Comparison of ENCODE assay signal across 8 mouse cellular contexts in the genomic region with DNA sequence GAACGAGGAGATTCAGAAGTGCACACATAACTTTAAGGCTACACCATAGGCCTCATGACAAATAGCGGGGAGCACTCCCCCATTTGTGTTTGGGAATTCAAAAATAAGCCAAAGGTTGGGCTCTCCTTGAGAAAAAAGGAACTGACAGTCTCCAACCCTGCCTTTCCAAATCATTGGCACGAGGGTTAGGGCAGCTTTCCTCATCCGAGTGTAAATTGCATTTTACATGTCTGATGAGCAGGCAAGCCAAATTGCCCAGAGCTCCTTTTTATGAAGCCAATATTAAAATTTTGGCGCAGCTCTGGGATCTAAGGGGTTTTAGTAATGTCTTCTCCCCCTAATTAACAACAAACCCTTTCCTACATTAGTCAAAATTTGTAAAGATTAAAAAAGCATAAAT. TPM values are rescaled to one million over a fixed set of nuclear protein-coding genes. Genes with fewer than 3 reads are reported as not detected.
DNase-seq lines count a peak whose midpoint lies in the region; ATAC-seq and TF ChIP-seq lines count a peak whose summit lies in the region.

No protein-coding gene starts in this region.

- no peak overlapping the region for H3K27ac ChIP-seq in lung, embryonic 16.5 days (ENCODE audit: low read length)
- H3K27ac ChIP-seq in intestine, embryonic 16.5 days (ENCODE audit: low read length), result no peak overlapping the region
- H3K27ac ChIP-seq in stomach, embryonic 14.5 days (ENCODE audit: low read length), result peak overlapping the region; percentile 48; the same call in 1 of the 2 replicates

- H3K9ac ChIP-seq in lung, embryonic 16.5 days (ENCODE audit: low read length), result peak overlapping the region; percentile 27; the same call in 1 of the 2 replicates
- H3K9ac ChIP-seq in intestine, embryonic 16.5 days (ENCODE audit: low read depth, low read length), result peak overlapping the region; percentile 42
- H3K9ac ChIP-seq in stomach, embryonic 14.5 days (replicated peaks; ENCODE audit: low read depth, low read length), result peak overlapping the region; percentile 30; the same call in 1 of the 2 replicates

- H3K36me3 ChIP-seq in lung, embryonic 16.5 days (ENCODE audit: control insufficient read depth, insufficient read depth, low read length), result no peaks in the 10 kb centered on the region
- no peaks in the 10 kb centered on the region for H3K36me3 ChIP-seq in intestine, embryonic 16.5 days (ENCODE audit: control insufficient read depth, insufficient read depth, low read length)
- no peaks in the 10 kb centered on the region for H3K36me3 ChIP-seq in stomach, embryonic 14.5 days (ENCODE audit: control insufficient read depth, insufficient read depth, low read length)

- no peak for TF ChIP-seq CTCF in lung, adult 2 months (IDR thresholded peaks at IDR 0.05; ENCODE audit: insufficient read depth, low read length)

- H3K4me3 ChIP-seq in lung, embryonic 16.5 days (ENCODE audit: low read length), result peak overlapping the region; percentile 52
- H3K4me3 ChIP-seq in lung, adult 2 months (replicated peaks; ENCODE audit: extremely low read depth, low read depth, low read length), result no peak overlapping the region
- peak overlapping the region; percentile 64 for H3K4me3 ChIP-seq in intestine, embryonic 16.5 days (ENCODE audit: low read length)
- H3K4me3 ChIP-seq in stomach, embryonic 14.5 days (ENCODE audit: low read depth, low read length), result peak overlapping the region; percentile 64

- peak overlapping the region; percentile 70 for H3K4me2 ChIP-seq in lung, embryonic 16.5 days (ENCODE audit: low read depth, low read length)
- H3K4me2 ChIP-seq in intestine, embryonic 16.5 days (ENCODE audit: low read depth, low read length), result peak overlapping the region; percentile 86
- H3K4me2 ChIP-seq in stomach, embryonic 14.5 days (replicated peaks; ENCODE audit: low read depth, low read length), result peak overlapping the region; percentile 74

- WGBS in lung, embryonic 16.5 days, result 44% methylated on average over 5 of the region's 5 CpGs
- 48% methylated on average over 5 of the region's 5 CpGs for WGBS in lung, adult 2 months
- WGBS in intestine, embryonic 16.5 days, result 41% methylated on average over 5 of the region's 5 CpGs
- WGBS in stomach, embryonic 14.5 days, result 30% methylated on average over 5 of the region's 5 CpGs

- ATAC-seq in lung, embryonic 16.5 days (ENCODE audit: low read depth), result no peak
- ATAC-seq in intestine, embryonic 16.5 days, result no peak
- ATAC-seq in stomach, embryonic 14.5 days (ENCODE audit: insufficient number of reproducible peaks, insufficient read depth, low FRiP score, low read depth), result no peak

- H3K4me1 ChIP-seq in lung, embryonic 16.5 days (replicated peaks; ENCODE audit: control insufficient read depth, insufficient read depth, low read length), result peaks cover 28% of the 10 kb centered on the region
- no peaks in the 10 kb centered on the region; the same call in none of the 2 replicates for H3K4me1 ChIP-seq in lung, adult 2 months (ENCODE audit: control insufficient read depth, insufficient read depth, low read length)
- H3K4me1 ChIP-seq in intestine, embryonic 16.5 days (ENCODE audit: control insufficient read depth, insufficient read depth, low read length), result peaks cover 22% of the 10 kb centered on the region
- peaks cover 16% of the 10 kb centered on the region for H3K4me1 ChIP-seq in stomach, embryonic 14.5 days (ENCODE audit: control insufficient read depth, insufficient read depth, low read length)

- TF ChIP-seq POLR2A in lung, adult 2 months (IDR thresholded peaks at IDR 0.05; ENCODE audit: borderline replicate concordance, extremely low read depth, low read depth, low read length), result no peak

- H3K9me3 ChIP-seq in lung, embryonic 16.5 days (ENCODE audit: control insufficient read depth, low read length), result no peaks in the 10 kb centered on the region
- H3K9me3 ChIP-seq in intestine, embryonic 16.5 days (ENCODE audit: control insufficient read depth, low read length), result no peaks in the 10 kb centered on the region
- H3K9me3 ChIP-seq in stomach, embryonic 14.5 days (ENCODE audit: control insufficient read depth, low read depth, low read length), result no peaks in the 10 kb centered on the region

- peak; percentile 39 for DNase-seq in embryo, embryonic 10.5 days (ENCODE audit: low spot score)
- DNase-seq in embryo, embryonic 10 days (ENCODE audit: low spot score), result no peak
- DNase-seq in lung, adult 2 months, result no peak
- no peak for DNase-seq in left cerebral cortex, adult 18-20 months (ENCODE audit: low spot score in 2 of 2)
- no peak for DNase-seq in layer of hippocampus, adult 18-20 months (ENCODE audit: low spot score in 2 of 2)

- H3K27me3 ChIP-seq in lung, embryonic 16.5 days (ENCODE audit: control insufficient read depth, insufficient read depth, low read depth, low read length), result peaks cover 15% of the 10 kb centered on the region
- H3K27me3 ChIP-seq in intestine, embryonic 16.5 days (replicated peaks; ENCODE audit: control insufficient read depth, insufficient read depth, low read length), result peaks cover 34% of the 10 kb centered on the region
- no peaks in the 10 kb centered on the region for H3K27me3 ChIP-seq in stomach, embryonic 14.5 days (ENCODE audit: control insufficient read depth, insufficient read depth, low read length)

RNA-seq across cellular contexts. Expression of a gene that starts 2.1 kb away (rescaled TPM):
- polyA plus RNA-seq in lung, embryonic 16.5 days (2015; fragmentation: Nextera tagmentation; extraction: Ambion mirVana), result 16.5 and 18.0 TPM in 2 replicates
- polyA plus RNA-seq in lung, adult 2 months (2012; rRNA removed), result 15.1 and 22.0 TPM in 2 replicates
- 25.4 and 25.9 TPM in 2 replicates for polyA plus RNA-seq in intestine, embryonic 16.5 days (2015; fragmentation: Nextera tagmentation; extraction: Ambion mirVana)
- 95.5 and 97.7 TPM in 2 replicates for polyA plus RNA-seq in stomach, embryonic 14.5 days (2014; fragmentation: Nextera tagmentation; extraction: Ambion mirVana)
- total RNA-seq in left cerebral cortex, adult 18-20 months (2021), result 1 to 10 TPM; 5.3 to 6.1 TPM
- total RNA-seq in layer of hippocampus, adult 18-20 months (2021), result 1 to 10 TPM; 5.2 to 6.0 TPM

RNA-seq across cellular contexts. Expression of a gene that starts 43.2 kb away (rescaled TPM):
- polyA plus RNA-seq in lung, embryonic 16.5 days (2015; fragmentation: Nextera tagmentation; extraction: Ambion mirVana), result 676 and 713 TPM in 2 replicates
- 76.1 and 102 TPM in 2 replicates for polyA plus RNA-seq in lung, adult 2 months (2012; rRNA removed)
- 950 and 971 TPM in 2 replicates for polyA plus RNA-seq in intestine, embryonic 16.5 days (2015; fragmentation: Nextera tagmentation; extraction: Ambion mirVana)
- 616 and 652 TPM in 2 replicates for polyA plus RNA-seq in stomach, embryonic 14.5 days (2014; fragmentation: Nextera tagmentation; extraction: Ambion mirVana)
- total RNA-seq in left cerebral cortex, adult 18-20 months (2021), result 100 to 1,000 TPM; 384 TPM
- total RNA-seq in layer of hippocampus, adult 18-20 months (2021), result 100 to 1,000 TPM; 321 to 335 TPM
